Mouse (Mus musculus): Measurements from ENCODE around the gene Evi5. TPM values are rescaled to one million over a fixed set of nuclear protein-coding genes. Genes with fewer than 3 reads are reported as not detected.

Gene Evi5
- total and polyA plus RNA-seq, 3 experiments = 4.6 to 8.4 TPM; not detected in 1

GRCm38 (mm10) chr5:107723541-107724511 is 151.1 kb downstream of the Evi5 start:
- Histone ChIP-seq H3K4me3 (ENCODE audit: control insufficient read depth in 1 of 2, insufficient read depth in 1 of 2, low read depth in 2 of 2, low read length in 2 of 2) (no peak overlapping the region), H3K27me3 (ENCODE audit: control insufficient read depth in 1 of 2, insufficient read depth in 2 of 2, low read length in 2 of 2) (no peaks in the 10 kb centered on the region), H3K36me3 (ENCODE audit: control insufficient read depth in 1 of 2, insufficient read depth in 2 of 2, low read length in 2 of 2) (no peaks in the 10 kb centered on the region), H3K9ac (ENCODE audit: control insufficient read depth, low read depth, low read length, poor library complexity, severe bottlenecking) (no peak overlapping the region), H3K79me2 (ENCODE audit: control insufficient read depth, insufficient read depth, low read length, poor library complexity) (no peaks in the 10 kb centered on the region), H3K4me1 (ENCODE audit: control insufficient read depth in 1 of 2, insufficient read depth in 2 of 2, low read length in 2 of 2) (no peaks in the 10 kb centered on the region), H3K9me3 (replicated peaks; ENCODE audit: insufficient read depth, low read length) (no peaks in the 10 kb centered on the region), H3K27ac (ENCODE audit: control insufficient read depth, low read depth, low read length) (no peak overlapping the region)
- DNase-seq (ENCODE audit: low read depth, low spot score) = no peak
- no peak for TF ChIP-seq ZNF384 (IDR thresholded peaks at IDR 0.05; ENCODE audit: low read depth, low read length)
- no peak for TF ChIP-seq MEF2A (IDR thresholded peaks at IDR 0.05; ENCODE audit: extremely low read depth, insufficient replicate concordance, low read depth, low read length, poor library complexity, severe bottlenecking)
- TF ChIP-seq USF1 (IDR thresholded peaks at IDR 0.05; ENCODE audit: low read depth, low read length) = no peak
- TF ChIP-seq RCOR1 (IDR thresholded peaks at IDR 0.05; ENCODE audit: low read depth, low read length) = no peak
- no peak for TF ChIP-seq MAFK (IDR thresholded peaks at IDR 0.05; ENCODE audit: borderline replicate concordance, low read depth, low read length)
- TF ChIP-seq RAD21 (IDR thresholded peaks at IDR 0.05; ENCODE audit: low read depth, low read length) = no peak
- TF ChIP-seq ZC3H11A (IDR thresholded peaks at IDR 0.05; ENCODE audit: low read depth, low read length) = no peak
- no peak for TF ChIP-seq TBP (IDR thresholded peaks at IDR 0.05; ENCODE audit: low read depth, low read length)
- no peak for TF ChIP-seq GABPA (IDR thresholded peaks at IDR 0.05; ENCODE audit: low read depth, low read length)
- TF ChIP-seq SIN3A (IDR thresholded peaks at IDR 0.05; ENCODE audit: low read length) = no peak
- no peak for TF ChIP-seq NRF1 (IDR thresholded peaks at IDR 0.05; ENCODE audit: insufficient read depth, low read depth, low read length, poor library complexity, severe bottlenecking)
- no peak for TF ChIP-seq TCF12 (IDR thresholded peaks at IDR 0.05; ENCODE audit: low read depth, low read length)
- no peak for TF ChIP-seq KAT2A (conservative IDR thresholded peaks at IDR 0.05; ENCODE audit: low read depth, low read length)

- Histone ChIP-seq H3K79me2 (ENCODE audit: control insufficient read depth, insufficient read depth, low read length, poor library complexity) (no peaks in the 10 kb centered on the region), H3K36me3 (ENCODE audit: control insufficient read depth in 1 of 2, insufficient read depth in 2 of 2, low read length in 2 of 2) (no peaks in the 10 kb centered on the region), H3K9ac (ENCODE audit: control insufficient read depth, low read depth, low read length, poor library complexity, severe bottlenecking) (no peak overlapping the region), H3K9me3 (replicated peaks; ENCODE audit: insufficient read depth, low read length) (no peaks in the 10 kb centered on the region), H3K27ac (ENCODE audit: control insufficient read depth, low read depth, low read length) (no peak overlapping the region), H3K27me3 (ENCODE audit: control insufficient read depth in 1 of 2, insufficient read depth in 2 of 2, low read length in 2 of 2) (no peaks in the 10 kb centered on the region), H3K4me3 (ENCODE audit: control insufficient read depth in 1 of 2, insufficient read depth in 1 of 2, low read depth in 2 of 2, low read length in 2 of 2) (no peak overlapping the region), H3K4me1 (ENCODE audit: control insufficient read depth in 1 of 2, insufficient read depth in 2 of 2, low read length in 2 of 2) (no peaks in the 10 kb centered on the region)
- no peak for DNase-seq (ENCODE audit: low read depth, low spot score)
- TF ChIP-seq CTCF (IDR thresholded peaks at IDR 0.05 in 2 of 3, conservative IDR thresholded peaks at IDR 0.05 in 1 of 3; ENCODE audit: control insufficient read depth in 1 of 3, insufficient read depth in 1 of 3, low read depth in 2 of 3, low read length in 3 of 3, poor library complexity in 1 of 3, severe bottlenecking in 1 of 3) (no peak), MAX (IDR thresholded peaks at IDR 0.05; ENCODE audit: low read length) (no peak), TAL1 (IDR thresholded peaks at IDR 0.05; ENCODE audit: low read length) (no peak), E2F4 (IDR thresholded peaks at IDR 0.05; ENCODE audit: borderline replicate concordance, low read depth, low read length) (no peak), ZNF384 (IDR thresholded peaks at IDR 0.05; ENCODE audit: low read depth, low read length) (no peak), TBP (IDR thresholded peaks at IDR 0.05; ENCODE audit: low read depth, low read length) (no peak), MAZ (IDR thresholded peaks at IDR 0.05; ENCODE audit: low read depth, low read length) (no peak), MXI1 (IDR thresholded peaks at IDR 0.05; ENCODE audit: low read depth, low read length) (no peak), BHLHE40 (IDR thresholded peaks at IDR 0.05; ENCODE audit: borderline replicate concordance, low read depth, low read length) (no peak), JUND (IDR thresholded peaks at IDR 0.05; ENCODE audit: low read depth, low read length) (no peak), MEF2A (IDR thresholded peaks at IDR 0.05; ENCODE audit: extremely low read depth, insufficient replicate concordance, low read depth, low read length, poor library complexity, severe bottlenecking) (no peak)
Measured at GRCm38 (mm10) chr5:107722661-107723532, 152.0 kb downstream of the Evi5 start.

All from MEL (cell line).